Mouse (Mus musculus) ES-E14 (cell line): ENCODE data around the gene Elob. TPM values are rescaled to one million over a fixed set of nuclear protein-coding genes. Genes with fewer than 3 reads are reported as not detected.
A peak's percentile ranks its signal among the peaks of the same experiment; 100 is the strongest.

Experiments used
- DNase-seq: peaks from one replicate; pipeline ENCODE4 v3.0.0-alpha.2; 2013; ENCODE audit warnings: low read depth, low spot score
- H3K27ac ChIP-seq: 2 replicates; pipeline ENCODE4 v1.5.1; 2012; ENCODE audit warnings: low read depth, mild to moderate bottlenecking, low read length, moderate library complexity, mixed read lengths; ENCODE audit not compliant: poor library complexity, insufficient read depth, severe bottlenecking
- H3K36me3 ChIP-seq: 2 replicates; pipeline ENCODE4 v1.6.1; 2012; ENCODE audit warnings: mild to moderate bottlenecking, low read length, moderate library complexity, mixed read lengths; ENCODE audit not compliant: control insufficient read depth, poor library complexity, insufficient read depth, severe bottlenecking
- H3K4me1 ChIP-seq, 2 experiments: fragments of 150-350 bp in 1 of 2; sonication (generic) in 1 of 2; 2 replicates each; pipeline ENCODE4 v1.6.1; 2012; ENCODE audit warnings: low read length in 2 of 2, mild to moderate bottlenecking in 1 of 2, mixed read lengths in 1 of 2; ENCODE audit not compliant: control insufficient read depth in 2 of 2, insufficient read depth in 2 of 2, poor library complexity in 1 of 2
- H3K4me3 ChIP-seq, 2 experiments: fragments of 150-350 bp in 1 of 2; sonication (generic) in 1 of 2; 2 replicates each; pipeline ENCODE4 v1.5.1; 2012; ENCODE audit warnings: low read length in 2 of 2, low read depth in 1 of 2, mild to moderate bottlenecking in 1 of 2, mixed read lengths in 1 of 2; ENCODE audit not compliant: insufficient read depth in 1 of 2, poor library complexity in 1 of 2, severe bottlenecking in 1 of 2
- H3K9ac ChIP-seq: 2 replicates; pipeline ENCODE4 v1.6.1; 2012; ENCODE audit warnings: low read depth, mild to moderate bottlenecking, low read length, mixed read lengths; ENCODE audit not compliant: poor library complexity, insufficient read depth, severe bottlenecking
- H3K9me3 ChIP-seq: fragments of 150-350 bp; sonication (generic); 2 replicates; pipeline ENCODE4 v1.6.1; 2012; ENCODE audit warnings: low read depth, mild to moderate bottlenecking, low read length; ENCODE audit not compliant: control insufficient read depth, insufficient read depth
- CHD2 ChIP-seq: IDR thresholded peaks from 2 replicates; pipeline ENCODE4 v1.6.1; 2014; ENCODE audit warnings: mild to moderate bottlenecking, low read depth, low read length, inconsistent platforms
- HCFC1 ChIP-seq: IDR thresholded peaks from 2 replicates; pipeline ENCODE4 v1.6.1; 2012; ENCODE audit warnings: low read length, inconsistent platforms, borderline replicate concordance; ENCODE audit not compliant: insufficient read depth
- MAFK ChIP-seq: IDR thresholded peaks from 2 replicates; pipeline ENCODE4 v1.6.1; 2014; ENCODE audit warnings: mild to moderate bottlenecking, low read depth, low read length, inconsistent platforms; ENCODE audit not compliant: insufficient read depth
- ZC3H11A ChIP-seq: IDR thresholded peaks from 2 replicates; pipeline ENCODE4 v1.6.1; 2012; ENCODE audit warnings: low read depth, mild to moderate bottlenecking, inconsistent platforms, low read length, borderline replicate concordance
- ZNF384 ChIP-seq: IDR thresholded peaks from 2 replicates; pipeline ENCODE4 v1.6.1; 2012; ENCODE audit warnings: low read depth, low read length, inconsistent platforms
- in situ Hi-C, 2 experiments: fragments of 600-800 bp; cut with MboI; formaldehyde crosslinking; loops; one replicate each; pipeline ENCODE4 v1.15.1; 2025; ENCODE audit warnings: low sequenced_read_pairs in 2 of 2, inconsistent platforms in 1 of 2; ENCODE audit not compliant: unreplicated experiment in 2 of 2
- total RNA-seq: library from RNA; depleted of rRNA; stranded (reverse); fragments of 300-350 nt; gene quantifications from 2 replicates; pipeline ENCODE4 v1.2.3, GENCODE M21; 2012

Gene Elob
- total RNA-seq, 1 experiment = 726 TPM

GRCm38 (mm10) chr17:23807918-23808317, 21.0 kb downstream of the Elob start:
- Histone ChIP-seq H3K4me1 (peaks cover 0 to 4% of the 10 kb centered on the region in 2 experiments; a peak in 2 of 4 replicates), H3K9ac (no peak overlapping the region), H3K27ac (no peak overlapping the region), H3K36me3 (peaks cover 42% of the 10 kb centered on the region), H3K9me3 (peaks cover 5% of the 10 kb centered on the region), H3K4me3 (no peak overlapping the region)
- in situ Hi-C loops = no loop called here
- DNase-seq = no peak
- TF ChIP-seq CHD2 (no peak), MAFK (no peak), ZC3H11A (no peak), ZNF384 (no peak), HCFC1 (no peak)

GRCm38 (mm10) chr17:23806867-23807266, 22.1 kb downstream of the Elob start:
- DNase-seq = no peak
- in situ Hi-C loops = no loop called here

GRCm38 (mm10) chr17:23804426-23805085, 24.4 kb downstream of the Elob start:
- H3K36me3 ChIP-seq = peaks cover 19% of the 10 kb centered on the region
- in situ Hi-C loops = no loop called here
- no peak overlapping the region; the same call in 1 of the 2 replicates for H3K27ac ChIP-seq
- DNase-seq = no peak
- H3K4me1 ChIP-seq = peaks cover 0 to 4% of the 10 kb centered on the region in 2 experiments; a peak in 2 of 4 replicates
- no peaks in the 10 kb centered on the region for H3K9me3 ChIP-seq
- peak overlapping the region; percentile 93 for H3K9ac ChIP-seq
- TF ChIP-seq ZNF384 (no peak), MAFK (no peak), ZC3H11A (no peak), CHD2 (no peak), HCFC1 (no peak)
- H3K4me3 ChIP-seq = peak overlapping the region; percentile 79 to 95

More at GRCm38 (mm10) chr17:23806867-23807266, 22.1 kb downstream of the Elob start:
- Histone ChIP-seq H3K4me3 (peak overlapping the region; percentile 20 to 72), H3K36me3 (peaks cover 35% of the 10 kb centered on the region), H3K9ac (peak overlapping the region; percentile 68), H3K4me1 (peaks cover 0 to 4% of the 10 kb centered on the region in 2 experiments; a peak in 2 of 4 replicates), H3K9me3 (no peaks in the 10 kb centered on the region), H3K27ac (no peak overlapping the region)
- TF ChIP-seq HCFC1 (no peak), MAFK (no peak), ZC3H11A (no peak), ZNF384 (no peak), CHD2 (no peak)

- in situ Hi-C loops = no loop called here
- Histone ChIP-seq H3K36me3 (peaks cover 9% of the 10 kb centered on the region), H3K9ac (peak overlapping the region; percentile 93), H3K4me1 (peaks cover 0 to 4% of the 10 kb centered on the region in 2 experiments; a peak in 2 of 4 replicates), H3K27ac (peak overlapping the region; percentile 93), H3K4me3 (peak overlapping the region; percentile 79 to 95), H3K9me3 (no peaks in the 10 kb centered on the region)
- TF ChIP-seq ZNF384 (no peak), CHD2 (peak; percentile 54)
- DNase-seq = peak; percentile 88
Observed at GRCm38 (mm10) chr17:23803366-23804041, 25.4 kb downstream of the Elob start.
